Mouse (Mus musculus) embryonic stem cell, embryonic (primary cell): Measurements from ENCODE around the gene Stac2.

Source experiments
- CTCF ChIA-PET, 4 experiments: fragments of 300-600 bp in 2 of 4; fragments of 350-600 bp in 2 of 4; sonication (Branson Sonifier 250); formaldehyde crosslinking; loops; one replicate each; lab custom pipeline; 2022; ENCODE audit warnings: inconsistent platforms in 2 of 4; lab: Charles Lee
- POLR2A ChIA-PET, 4 experiments: fragments of 300-600 bp in 2 of 4; fragments of 350-600 bp in 2 of 4; sonication (Branson Sonifier 250); formaldehyde crosslinking; loops; one replicate each; lab custom pipeline; 2022; ENCODE audit warnings: antibody characterized with exemption in 4 of 4, inconsistent platforms in 1 of 4; lab: Charles Lee

Gene Stac2

DNA sequence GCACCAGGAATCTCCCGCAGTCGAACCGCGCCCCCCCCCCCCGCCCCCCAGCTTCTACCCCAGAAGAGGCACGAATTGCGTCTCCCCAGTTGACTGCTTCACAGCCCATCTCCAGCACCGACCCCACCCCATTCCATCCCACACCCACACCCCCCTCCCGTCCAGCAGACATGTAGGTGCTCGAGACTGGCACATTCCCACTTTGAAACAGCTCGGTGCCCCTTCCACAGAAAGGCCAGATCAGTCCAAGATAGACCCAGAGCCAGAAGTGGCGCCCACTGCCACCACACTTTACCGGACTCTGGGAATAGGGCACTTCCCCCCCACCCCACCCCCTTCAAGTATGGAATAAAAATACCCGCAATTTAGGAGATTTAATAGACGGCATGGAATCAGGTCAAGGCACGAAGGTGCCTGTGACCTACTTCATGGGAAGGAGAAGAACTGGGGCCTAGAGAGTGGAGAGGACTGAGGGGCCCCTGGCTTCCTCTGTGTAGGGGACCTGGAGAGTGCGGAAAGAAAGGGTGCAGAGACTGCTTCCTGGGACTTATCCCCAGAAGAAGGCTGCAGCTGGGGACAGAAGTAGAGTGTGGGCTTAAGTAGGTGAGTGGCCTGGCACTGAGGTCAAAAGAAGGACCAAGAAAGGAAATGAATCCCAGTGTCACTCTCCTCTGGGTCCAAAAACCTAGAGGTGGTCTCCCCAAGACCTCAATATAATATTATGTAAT lies 66.4 kb downstream of the Stac2 start:
- CTCF ChIA-PET, result interaction anchor here (0.6 to 5.5 kb wide), 34 partner anchors 7 to 419 kb away, joined by 3 to 35 read pairs (median 5); partner anchors contain the start of gene Lasp1 (in 1 of the 4)
- POLR2A ChIA-PET, result interaction anchor here in 3 of 4 experiments (0.6 to 4.2 kb wide), 60 partner anchors 8 to 946 kb away, joined by 3 to 31 read pairs (median 4); partner anchors contain the start of genes Fbxo47 (in 3 of the 3), Rpl19 (in 3 of the 3), Arl5c (in 2 of the 3) and Rpl23 (in 2 of the 3)
